Mouse (Mus musculus) midbrain, postnatal 0 days (tissue): ENCODE data around the gene Dnah5. TPM values are rescaled to one million over a fixed set of nuclear protein-coding genes. Genes with fewer than 3 reads are reported as not detected.
A peak's percentile ranks its signal among the peaks of the same experiment; 100 is the strongest.

Experiments
- ATAC-seq: fragments of 200-750 bp; cut with Nextera tagmentation; 2 replicates; pipeline ENCODE4 v1.8.0; 2017; ENCODE audit warnings: moderate number of reproducible peaks, mild to moderate bottlenecking, moderate TSS enrichment, moderate library complexity; ENCODE audit not compliant: low FRiP score
- DNase-seq: peaks from one replicate; pipeline ENCODE4 v3.0.0-alpha.2; 2015; ENCODE audit warnings: low spot score
- H3K27ac ChIP-seq: fragments of 300-500 bp; sonication (generic); 2 replicates; pipeline ENCODE4 v1.5.1; 2014; ENCODE audit warnings: low read depth, mild to moderate bottlenecking, low read length, mixed read lengths
- H3K27me3 ChIP-seq: fragments of 300-500 bp; sonication (generic); 2 replicates; pipeline ENCODE4 v1.6.1; 2014; ENCODE audit warnings: low read length, control low read depth, mixed read lengths; ENCODE audit not compliant: insufficient read depth
- H3K36me3 ChIP-seq: fragments of 300-500 bp; sonication (generic); 2 replicates; pipeline ENCODE4 v1.6.1; 2014; ENCODE audit warnings: low read length, control low read depth, mixed read lengths; ENCODE audit not compliant: insufficient read depth
- H3K4me1 ChIP-seq: fragments of 300-500 bp; sonication (generic); 2 replicates; pipeline ENCODE4 v1.6.1; 2014; ENCODE audit warnings: mild to moderate bottlenecking, control low read depth, antibody characterized with exemption, low read length, mixed read lengths; ENCODE audit not compliant: insufficient read depth
- H3K4me2 ChIP-seq: fragments of 300-500 bp; sonication (generic); 2 replicates; pipeline ENCODE4 v1.6.1; 2014; ENCODE audit warnings: low read depth, mild to moderate bottlenecking, low read length, mixed read lengths; ENCODE audit not compliant: poor library complexity, severe bottlenecking
- H3K4me3 ChIP-seq: fragments of 300-500 bp; sonication (generic); 2 replicates; pipeline ENCODE4 v1.5.1; 2014; ENCODE audit warnings: low read depth, mild to moderate bottlenecking, low read length, moderate library complexity
- H3K9ac ChIP-seq: fragments of 300-500 bp; sonication (generic); replicated peaks from 2 replicates; pipeline ENCODE4 v1.6.1; 2014; ENCODE audit warnings: mild to moderate bottlenecking, low read length, moderate library complexity, mixed read lengths; ENCODE audit not compliant: poor library complexity, severe bottlenecking
- H3K9me3 ChIP-seq: fragments of 300-500 bp; sonication (generic); 2 replicates; pipeline ENCODE4 v1.6.1; 2016; ENCODE audit warnings: low read length, control low read depth
- CTCF ChIP-seq: IDR thresholded peaks from 2 replicates; pipeline ENCODE4 v1.5.1; 2016; ENCODE audit warnings: antibody characterized with exemption, mild to moderate bottlenecking
- WGBS: fragments of 180-500 bp; shearing (Covaris S2); extraction: QIAGEN DNeasy Blood & Tissue Kit; methylation state at CpG from one replicate; pipeline ENCODE4 v1.1.7; 2014; 5-methylcytosine and 5-hydroxymethylcytosine counted together
- polyA plus RNA-seq: library from polyadenylated mRNA; unstranded; fragments of >200 nt; fragmentation: Nextera tagmentation; extraction: Ambion mirVana; gene quantifications from 2 replicates; pipeline ENCODE4 v1.2.1, GENCODE M21; 2015
- total RNA-seq: library from RNA; depleted of rRNA; stranded (reverse); fragments of >200 nt; gene quantifications from 2 replicates; pipeline ENCODE4 v1.2.3, GENCODE M21; 2014; rRNA removed

Gene Dnah5
- total RNA-seq (1.4 and 1.7 TPM in 2 replicates), polyA plus RNA-seq (0.12 and 0.19 TPM in 2 replicates)

DNA sequence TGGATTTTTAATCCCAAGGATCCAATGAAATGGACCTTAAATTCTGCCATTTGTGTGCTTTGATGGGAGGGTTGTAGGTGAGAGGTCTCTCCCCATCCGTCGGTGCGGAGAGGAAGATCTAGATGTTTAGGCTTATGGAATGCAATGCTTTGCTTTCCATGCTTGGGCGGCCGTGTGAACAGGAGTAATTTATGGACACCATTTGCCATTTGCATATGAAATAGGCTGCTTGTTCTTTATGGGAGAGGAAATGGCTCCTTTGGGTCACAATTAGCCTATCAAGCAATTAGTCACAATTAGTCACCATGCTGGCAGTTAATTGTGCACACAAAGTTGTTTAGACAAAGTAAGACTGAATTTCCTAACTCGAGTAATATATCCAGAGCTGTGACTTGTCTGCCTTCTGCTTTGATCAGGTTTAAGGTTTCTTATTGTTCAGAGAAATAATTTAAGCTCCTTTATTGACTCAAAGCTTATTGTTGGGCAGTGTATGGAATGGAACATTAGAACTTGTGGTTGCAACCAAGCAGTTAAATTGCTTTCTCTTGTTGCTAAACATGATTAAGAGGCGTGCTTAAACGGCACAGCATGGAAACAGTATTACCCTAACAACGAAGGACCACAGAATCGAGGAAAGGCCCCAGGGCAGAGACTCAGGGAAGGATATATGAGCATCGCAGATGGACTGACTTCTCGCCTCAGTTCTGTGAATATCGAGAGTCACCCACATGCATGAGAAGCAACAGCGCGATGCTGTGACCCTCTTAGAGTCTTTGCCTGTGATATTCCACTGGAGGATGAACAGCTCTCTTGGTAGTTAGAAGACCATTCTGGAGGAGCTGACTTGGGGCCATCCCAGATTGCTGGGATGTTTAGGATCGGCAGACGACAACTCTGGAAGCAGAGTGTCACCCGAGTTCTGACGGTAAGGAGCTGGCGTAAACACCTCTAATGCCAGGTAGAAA lies at the start of gene Dnah5:
Dnah5 (plus strand) TSS at position 642 of the 965 bp plus-strand sequence.
- H3K4me1 ChIP-seq, result no peaks in the 10 kb centered on the region
- no peaks in the 10 kb centered on the region for H3K27me3 ChIP-seq
- no peak for TF ChIP-seq CTCF
- WGBS, result 52% methylated on average over 20 of the region's 20 CpGs
- no peak within 1 kb of the TSS for H3K4me2 ChIP-seq
- H3K9ac ChIP-seq, result no peak within 1 kb of the TSS
- no peaks in the 10 kb centered on the region for H3K36me3 ChIP-seq
- H3K27ac ChIP-seq, result no peak within 1 kb of the TSS
- no peak within 1 kb of the TSS for H3K4me3 ChIP-seq
- ATAC-seq (no peak), DNase-seq (peak; percentile 28)
- no peaks in the 10 kb centered on the region for H3K9me3 ChIP-seq

DNA sequence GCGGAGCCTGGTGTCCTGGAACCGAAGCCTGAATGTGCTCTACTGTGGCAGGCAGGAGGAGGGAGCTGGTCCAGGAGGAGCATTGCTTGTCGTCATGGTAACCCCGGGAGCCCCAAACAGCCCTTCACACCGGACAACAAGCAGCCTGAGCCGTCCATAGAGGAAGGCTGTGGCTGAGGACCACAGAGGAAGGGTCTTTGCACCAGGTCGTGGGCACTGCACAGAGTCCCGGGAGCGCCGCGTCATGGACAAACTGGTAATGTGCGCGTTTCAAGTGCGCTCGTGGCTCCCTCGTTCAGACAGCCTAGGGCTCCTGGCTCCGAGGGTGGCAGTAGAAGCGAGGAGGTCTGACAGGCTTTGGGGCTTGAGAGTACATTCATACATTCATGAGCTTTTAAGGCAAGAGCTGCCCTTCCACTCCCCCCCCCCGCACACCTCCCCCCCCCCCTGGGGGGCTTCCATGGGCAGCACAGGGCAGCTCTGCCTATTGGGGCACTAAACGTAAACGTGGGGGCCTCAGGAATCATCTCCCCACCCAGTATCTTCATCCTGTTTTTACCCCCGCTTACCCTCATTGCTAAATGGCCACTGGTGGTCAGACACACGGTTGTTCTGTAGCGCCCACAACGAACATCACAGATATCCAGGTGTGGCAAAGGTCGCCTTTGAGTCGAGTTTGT lies 48.6 kb upstream of the Dnah5 start:
- 0 out of 2 replicates have a peak, but pooled peaks cover 6% of the 10 kb centered on the region for H3K4me1 ChIP-seq
- ATAC-seq, result peak; percentile 87
- peak; percentile 69 for TF ChIP-seq CTCF
- peak; percentile 76 for DNase-seq
- peak overlapping the region; percentile 72 for H3K4me2 ChIP-seq
- H3K27me3 ChIP-seq, result no peaks in the 10 kb centered on the region
- WGBS, result 7% methylated on average over 27 of the region's 27 CpGs
- peak overlapping the region; percentile 42 for H3K9ac ChIP-seq
- H3K4me3 ChIP-seq, result peak overlapping the region; percentile 32
- no peak overlapping the region for H3K27ac ChIP-seq
- no peaks in the 10 kb centered on the region for H3K9me3 ChIP-seq
- no peaks in the 10 kb centered on the region for H3K36me3 ChIP-seq

DNA sequence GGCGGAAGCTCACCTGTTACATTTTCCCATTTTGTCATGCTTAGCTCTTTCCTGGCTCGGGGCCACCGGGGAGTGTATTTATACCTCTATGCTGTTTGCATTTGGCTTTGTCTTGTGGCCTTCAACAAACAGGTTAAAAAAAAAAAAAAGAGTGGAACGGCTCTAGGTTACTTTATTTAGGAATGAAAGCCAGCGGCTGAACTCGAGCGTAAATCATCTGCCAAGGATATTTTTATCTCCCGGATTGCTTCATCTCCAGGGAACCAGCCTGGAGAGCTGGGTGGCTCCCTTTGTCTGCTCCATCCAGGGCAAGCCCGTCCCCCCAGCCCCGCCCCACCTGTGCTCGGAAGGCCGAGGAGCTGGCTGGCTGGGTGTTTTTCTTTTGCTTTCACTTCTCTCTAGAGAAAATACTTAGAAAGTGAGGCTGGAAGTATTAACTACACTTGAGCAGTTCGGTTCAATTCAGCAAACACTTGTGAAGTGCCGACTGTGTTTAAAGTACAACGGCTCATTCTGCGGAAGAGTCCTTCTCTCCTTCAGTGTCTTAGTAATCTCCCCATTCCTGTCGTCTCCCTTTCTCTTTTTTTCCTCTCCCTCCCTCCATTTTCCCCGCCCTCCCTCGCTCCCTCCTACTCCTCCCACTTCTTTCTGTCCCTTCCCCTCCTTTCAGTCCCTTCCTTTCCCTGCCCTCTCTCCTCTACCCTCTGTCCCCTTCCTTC lies 44.6 kb upstream of the Dnah5 start:
- ATAC-seq, result 0 out of 2 replicates have a peak, but pooled peaks have one; percentile 48
- WGBS, result 1% methylated on average over 19 of the region's 19 CpGs
- no peak for TF ChIP-seq CTCF

GRCm38 (mm10) chr15:28162291-28162690 lies 41.3 kb upstream of the Dnah5 start:
- H3K27me3 ChIP-seq, result no peaks in the 10 kb centered on the region
- ATAC-seq, result no peak
- no peaks in the 10 kb centered on the region for H3K36me3 ChIP-seq
- H3K4me2 ChIP-seq, result no peak overlapping the region
- no peak for DNase-seq
- no peaks in the 10 kb centered on the region for H3K4me1 ChIP-seq
- no peak overlapping the region for H3K27ac ChIP-seq
- no peak for TF ChIP-seq CTCF
- H3K4me3 ChIP-seq, result no peak overlapping the region
- 82% methylated on average over 2 of the region's 2 CpGs for WGBS
- H3K9me3 ChIP-seq, result no peaks in the 10 kb centered on the region
- H3K9ac ChIP-seq, result no peak overlapping the region

More for the DNA sequence above, 44.6 kb upstream of the Dnah5 start:
- no peaks in the 10 kb centered on the region for H3K9me3 ChIP-seq
- peak overlapping the region; percentile 72 for H3K4me2 ChIP-seq
- H3K27ac ChIP-seq, result no peak overlapping the region
- H3K4me1 ChIP-seq, result 0 out of 2 replicates have a peak, but pooled peaks cover 6% of the 10 kb centered on the region
- no peaks in the 10 kb centered on the region for H3K36me3 ChIP-seq
- no peaks in the 10 kb centered on the region for H3K27me3 ChIP-seq
- peak; percentile 26 for DNase-seq
- peak overlapping the region; percentile 38 for H3K4me3 ChIP-seq
- H3K9ac ChIP-seq, result no peak overlapping the region

GRCm38 (mm10) chr15:28165234-28165633 lies 38.3 kb upstream of the Dnah5 start:
- DNase-seq (no peak), ATAC-seq (no peak)
- Histone ChIP-seq H3K9me3 (no peaks in the 10 kb centered on the region), H3K27ac (no peak overlapping the region), H3K36me3 (no peaks in the 10 kb centered on the region), H3K4me1 (no peaks in the 10 kb centered on the region), H3K9ac (no peak overlapping the region), H3K4me2 (no peak overlapping the region), H3K4me3 (no peak overlapping the region), H3K27me3 (no peaks in the 10 kb centered on the region)
- TF ChIP-seq CTCF, result no peak
- 95% methylated on average over 7 of the region's 7 CpGs for WGBS
